Mouse (Mus musculus): ENCODE data around the gene Lrp1. TPM values are rescaled to one million over a fixed set of nuclear protein-coding genes. Genes with fewer than 3 reads are reported as not detected.
A peak's percentile ranks its signal among the peaks of the same experiment; 100 is the strongest.

The Lrp1 gene
- total RNA-seq, 2 experiments from 2014 or later: 9.7 to 11.9 TPM

- ATAC-seq (replicated peaks; ENCODE audit: low FRiP score, poor library complexity, severe bottlenecking): peak; percentile 91
Measured at GRCm38 (mm10) chr10:127570384-127570783, 50.6 kb downstream of the Lrp1 start.

DNA sequence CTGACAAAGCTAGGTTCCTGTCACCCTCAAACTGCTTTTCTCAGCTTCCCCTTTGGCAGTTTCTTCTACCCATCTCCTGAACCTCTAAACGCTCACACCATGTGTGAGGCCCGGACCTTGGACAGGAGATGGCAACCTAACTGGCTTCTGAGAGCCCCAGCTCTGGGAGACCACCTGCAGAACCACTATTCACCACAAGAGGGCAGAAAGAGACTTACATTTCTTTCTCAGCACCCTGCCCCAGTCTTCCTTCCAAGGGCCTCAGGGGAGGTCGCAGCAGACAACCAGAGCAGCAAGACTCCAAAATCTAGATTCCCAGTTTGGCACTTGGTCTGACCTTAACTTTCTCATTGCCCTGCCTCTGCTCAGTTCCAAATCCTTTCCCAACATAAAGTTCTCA lies 51.5 kb downstream of the Lrp1 start:
- peak; percentile 66 for ATAC-seq (replicated peaks; ENCODE audit: low FRiP score, poor library complexity, severe bottlenecking)

DNA sequence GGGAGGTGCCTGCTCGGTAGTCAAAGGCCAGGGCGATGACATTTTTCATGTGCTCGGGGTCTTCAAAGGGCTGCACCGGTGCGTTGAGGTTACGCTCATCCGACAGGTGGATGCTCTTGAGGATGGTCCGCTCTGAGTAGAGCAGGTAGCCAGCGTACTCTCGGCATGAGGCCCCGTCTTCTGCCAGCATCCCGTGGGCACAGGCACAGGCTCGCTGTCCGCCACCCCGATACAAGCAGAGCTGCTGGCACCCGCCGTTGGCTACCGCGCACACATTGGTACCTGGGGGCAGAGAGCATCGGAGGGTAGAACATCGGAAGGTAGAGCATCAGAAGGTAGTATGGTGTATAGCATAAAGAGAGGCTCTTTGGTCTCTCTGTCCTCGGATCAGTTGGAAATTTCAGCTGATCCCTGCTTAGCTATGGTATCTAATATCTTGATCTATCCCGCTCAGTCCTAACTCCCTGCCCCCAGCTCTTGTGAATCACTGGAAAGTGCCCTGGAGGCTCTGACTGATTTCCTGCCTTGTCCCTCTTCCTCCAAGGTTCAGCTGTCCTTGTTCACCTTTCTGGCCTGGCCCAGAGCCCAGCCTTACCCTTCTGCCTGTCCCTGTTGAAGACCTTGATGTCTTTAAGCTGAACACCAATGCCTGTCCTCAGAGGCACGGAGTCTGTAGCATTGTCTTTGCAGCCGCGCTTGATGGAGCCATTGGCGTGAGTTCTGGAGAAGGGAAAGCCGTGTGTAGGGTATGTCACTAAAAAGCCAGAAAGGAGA lies 54.2 kb downstream of the Lrp1 start:
- no peak for ATAC-seq (replicated peaks; ENCODE audit: low FRiP score, poor library complexity, severe bottlenecking)

DNA sequence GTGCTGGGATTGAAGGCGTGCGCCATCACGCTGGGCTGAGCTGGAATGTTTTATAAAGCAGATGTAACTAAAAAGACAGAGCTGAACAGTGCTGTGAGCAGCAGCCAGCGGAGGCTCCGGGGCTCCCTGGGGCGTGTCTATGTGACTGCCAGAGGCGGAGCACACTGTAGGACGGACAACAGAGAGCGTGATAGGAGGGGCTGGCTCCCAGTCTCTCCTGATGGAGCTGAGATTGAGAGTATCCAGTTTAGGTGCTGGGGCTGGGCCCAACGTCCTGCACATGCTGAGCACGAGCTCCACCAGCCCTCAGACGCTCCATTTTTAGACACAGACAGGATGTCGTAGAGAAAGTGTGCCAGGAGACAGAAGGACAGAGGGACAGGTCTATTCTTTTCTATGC lies 56.6 kb downstream of the Lrp1 start:
- ATAC-seq (replicated peaks; ENCODE audit: low FRiP score, poor library complexity, severe bottlenecking): no peak

DNA sequence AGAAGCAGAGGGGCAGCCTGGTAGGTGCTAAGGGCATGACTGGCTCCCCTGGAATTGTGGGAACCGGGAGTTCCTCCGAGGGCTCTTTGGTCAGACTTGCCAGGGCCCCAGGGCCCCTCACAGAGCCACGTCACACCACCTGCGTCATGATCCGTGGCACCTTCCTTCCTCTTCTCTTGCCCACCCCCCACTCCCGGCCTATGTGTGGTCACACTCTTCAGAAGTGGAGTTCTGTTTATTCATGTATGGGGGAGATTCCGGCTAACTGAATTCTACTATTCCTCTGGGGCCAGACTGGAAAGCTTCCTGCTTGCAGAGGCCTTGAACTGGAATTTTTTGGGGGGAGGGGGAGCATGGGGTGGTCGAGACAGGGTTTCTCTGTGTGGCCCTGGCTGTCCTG lies 57.1 kb downstream of the Lrp1 start:
- no peak for ATAC-seq (replicated peaks; ENCODE audit: low FRiP score, poor library complexity, severe bottlenecking)

- no peak for ATAC-seq (replicated peaks; ENCODE audit: low FRiP score, poor library complexity, severe bottlenecking)
Measured at GRCm38 (mm10) chr10:127561145-127561544, 59.8 kb downstream of the Lrp1 start.

DNA sequence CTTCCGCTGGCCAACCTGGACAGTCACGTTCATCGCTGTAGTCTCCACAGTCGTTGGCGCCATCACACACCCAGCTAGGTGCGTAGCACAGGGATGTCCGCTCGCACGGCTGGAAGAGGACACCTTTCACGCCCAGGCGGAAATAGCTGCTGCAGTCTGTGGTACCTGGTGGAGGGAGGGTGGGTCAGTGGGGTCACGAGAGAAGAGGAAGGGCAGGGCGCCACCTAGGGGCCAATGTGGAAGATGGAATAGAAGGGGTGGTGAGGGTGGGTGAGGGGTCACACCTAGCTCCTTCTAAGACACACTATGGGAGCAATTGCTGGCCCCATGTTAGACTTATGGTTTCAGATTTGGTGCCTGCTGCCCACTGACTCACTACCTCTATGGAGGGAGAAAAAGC lies 63.6 kb downstream of the Lrp1 start:
- ATAC-seq (replicated peaks; ENCODE audit: low FRiP score, poor library complexity, severe bottlenecking): no peak

DNA sequence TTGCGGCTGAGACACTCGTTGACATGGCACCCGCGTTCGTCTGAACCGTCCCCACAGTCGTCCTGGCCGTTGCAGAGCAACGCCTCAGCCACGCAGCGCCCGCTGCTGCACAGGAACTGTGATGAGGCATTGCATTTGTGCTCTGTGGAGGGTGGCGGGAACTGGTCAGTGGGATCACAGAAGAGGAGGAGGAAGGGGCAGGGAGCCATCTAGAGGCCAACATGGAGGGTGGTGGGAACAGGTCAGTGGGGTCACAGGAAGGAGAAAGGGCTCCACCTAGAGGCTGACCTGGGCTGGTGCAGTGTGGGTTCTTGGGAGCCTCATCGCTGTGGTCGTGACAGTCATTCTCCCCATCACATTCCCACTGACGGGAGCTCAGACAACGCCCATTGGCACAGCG lies 65.2 kb downstream of the Lrp1 start:
- peak; percentile 53 for ATAC-seq (replicated peaks; ENCODE audit: low FRiP score, poor library complexity, severe bottlenecking)

DNA sequence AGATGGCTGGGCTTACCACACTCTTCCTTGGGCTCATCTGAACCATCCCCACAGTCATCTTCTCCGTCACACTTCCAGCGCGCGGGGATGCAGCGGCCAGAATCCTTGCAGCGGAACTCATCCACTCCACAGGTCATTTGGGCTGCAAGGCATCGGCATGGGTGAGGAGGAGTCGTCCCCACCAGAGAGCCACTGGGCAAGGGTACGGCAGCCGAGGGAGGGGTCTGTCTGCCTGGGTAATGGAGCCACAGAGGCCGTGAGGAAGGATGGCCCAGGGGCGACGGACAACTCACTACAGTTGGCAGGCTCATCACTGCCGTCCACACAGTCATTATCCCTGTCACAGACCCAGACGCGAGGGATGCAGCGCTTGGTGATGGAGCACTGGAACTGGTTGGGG lies 71.1 kb downstream of the Lrp1 start:
- ATAC-seq (replicated peaks; ENCODE audit: low FRiP score, poor library complexity, severe bottlenecking): no peak

DNA sequence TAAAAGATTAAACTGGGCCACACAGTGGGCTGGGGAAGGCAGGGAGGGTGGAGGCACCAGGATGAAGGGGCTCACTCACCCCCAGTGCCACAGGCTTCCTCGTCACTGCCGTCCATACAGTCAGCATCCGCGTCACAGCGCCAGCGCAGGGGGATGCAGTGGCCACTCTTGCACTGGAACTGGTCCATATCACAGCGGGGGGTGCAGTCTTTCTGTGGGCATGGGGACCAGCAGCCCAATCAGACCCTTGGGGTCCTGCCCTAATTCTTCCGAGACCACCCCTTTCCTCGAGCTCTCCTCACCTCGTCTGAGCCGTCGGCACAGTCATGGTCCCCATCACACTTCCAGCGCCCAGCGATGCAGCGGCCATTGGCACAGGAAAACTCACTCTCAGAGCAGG lies 72.7 kb downstream of the Lrp1 start:
- no peak for ATAC-seq (replicated peaks; ENCODE audit: low FRiP score, poor library complexity, severe bottlenecking)

GRCm38 (mm10) chr10:127546505-127546904 lies 74.4 kb downstream of the Lrp1 start:
- ATAC-seq (replicated peaks; ENCODE audit: low FRiP score, poor library complexity, severe bottlenecking): no peak

GRCm38 (mm10) chr10:127544375-127544774 lies 76.6 kb downstream of the Lrp1 start:
- no peak for ATAC-seq (replicated peaks; ENCODE audit: low FRiP score, poor library complexity, severe bottlenecking)

DNA sequence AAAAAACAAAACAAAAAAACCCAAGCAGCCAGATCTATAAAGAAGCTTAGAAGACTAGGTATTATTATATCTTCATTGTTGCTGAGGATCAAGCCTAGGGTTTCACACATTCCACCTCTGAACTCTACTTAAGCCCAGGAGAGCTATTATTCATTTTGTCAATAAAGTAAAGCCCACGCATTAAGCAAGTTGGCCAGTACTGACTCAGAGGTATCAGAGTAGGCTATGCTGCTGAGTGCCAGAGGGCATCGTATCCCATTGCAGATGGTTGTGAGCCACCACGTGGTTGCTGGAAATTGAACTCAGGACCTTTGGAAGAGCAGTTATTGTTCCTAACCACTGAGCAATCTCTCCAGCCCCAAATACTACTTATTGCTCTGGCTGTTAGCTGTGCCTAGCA lies 77.0 kb downstream of the Lrp1 start:
- ATAC-seq (replicated peaks; ENCODE audit: low FRiP score, poor library complexity, severe bottlenecking): no peak

- no peak for ATAC-seq (replicated peaks; ENCODE audit: low FRiP score, poor library complexity, severe bottlenecking)
Measured at GRCm38 (mm10) chr10:127542720-127543119, 78.2 kb downstream of the Lrp1 start.

DNA sequence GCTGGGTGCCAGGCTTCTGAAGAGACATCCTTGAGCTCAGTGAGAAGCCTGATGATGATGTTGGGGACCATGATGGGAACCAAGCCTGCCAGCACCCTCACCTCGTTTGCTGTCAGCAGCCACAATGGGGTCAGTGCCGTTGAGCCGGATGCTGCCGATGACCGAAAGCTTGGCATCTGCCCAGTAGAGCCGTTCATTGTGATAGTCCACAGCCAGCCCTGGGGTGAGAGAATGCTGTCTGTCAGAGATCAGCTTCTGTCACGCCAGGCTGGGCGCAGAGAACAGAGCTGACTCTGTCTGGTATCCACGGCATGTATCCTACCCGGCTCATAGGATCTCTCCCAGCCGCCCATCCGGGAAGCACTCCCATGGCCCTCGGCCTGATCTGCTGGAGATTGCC lies 78.9 kb downstream of the Lrp1 start:
- ATAC-seq (replicated peaks; ENCODE audit: low FRiP score, poor library complexity, severe bottlenecking): no peak

DNA sequence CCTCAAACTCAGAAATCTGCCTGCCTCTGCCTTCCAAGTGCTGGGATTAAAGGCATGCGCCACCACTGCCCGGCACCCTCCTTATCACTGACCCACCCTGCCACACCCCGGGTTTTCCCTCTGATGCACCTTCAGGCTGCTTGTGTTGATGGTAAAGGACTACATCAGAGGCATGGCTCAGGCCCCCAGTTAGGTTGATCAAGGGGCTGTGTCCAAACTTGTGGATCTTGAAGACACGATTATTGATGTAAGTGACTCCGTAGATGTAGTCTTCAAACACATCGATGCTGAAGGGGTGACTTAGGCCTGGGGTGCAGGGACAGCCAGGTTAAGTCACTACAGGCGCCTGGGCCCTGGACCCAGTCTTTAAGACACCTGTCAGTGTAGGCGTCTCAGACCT lies 79.4 kb downstream of the Lrp1 start:
- no peak for ATAC-seq (replicated peaks; ENCODE audit: low FRiP score, poor library complexity, severe bottlenecking)

DNA sequence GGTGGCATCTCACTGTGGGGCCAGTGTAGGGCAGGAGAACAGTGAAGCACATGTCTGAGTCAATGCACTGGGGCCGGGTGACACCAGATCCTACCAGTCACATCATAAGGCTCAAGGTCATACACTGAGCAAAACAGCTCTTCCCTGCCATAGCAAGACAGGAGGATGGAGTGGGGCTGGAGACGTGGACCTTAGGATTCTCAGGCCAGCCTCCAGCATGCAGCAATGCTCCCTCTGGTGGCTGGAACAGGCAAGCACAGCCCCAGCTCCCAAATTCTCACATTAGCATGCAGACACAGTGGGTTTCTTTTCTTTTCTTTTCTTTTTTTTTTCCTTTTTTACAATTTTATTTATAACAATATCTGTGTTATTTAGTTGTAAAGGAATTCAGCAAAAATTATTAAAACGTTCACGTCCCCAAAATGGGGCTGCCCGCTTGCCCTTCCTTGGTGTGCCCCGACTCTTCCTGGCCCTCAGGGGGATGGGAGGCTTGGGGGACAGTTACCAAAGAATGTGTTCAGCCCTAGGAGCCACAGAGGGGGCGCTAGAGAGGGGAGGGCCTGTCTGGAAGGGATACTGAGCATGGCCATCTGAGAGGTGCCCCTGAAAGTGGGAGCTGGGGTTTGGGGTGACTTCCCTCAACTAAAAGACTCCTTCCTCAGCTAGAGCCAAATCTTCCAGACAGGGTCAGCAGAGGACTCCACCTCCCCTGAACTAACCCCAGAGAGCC lies 82.9 kb downstream of the Lrp1 start:
- ATAC-seq (replicated peaks; ENCODE audit: low FRiP score, poor library complexity, severe bottlenecking): peak; percentile 79

GRCm38 (mm10) chr10:127536586-127537314 lies 84.2 kb downstream of the Lrp1 start:
- ATAC-seq (replicated peaks; ENCODE audit: low FRiP score, poor library complexity, severe bottlenecking): no peak

DNA sequence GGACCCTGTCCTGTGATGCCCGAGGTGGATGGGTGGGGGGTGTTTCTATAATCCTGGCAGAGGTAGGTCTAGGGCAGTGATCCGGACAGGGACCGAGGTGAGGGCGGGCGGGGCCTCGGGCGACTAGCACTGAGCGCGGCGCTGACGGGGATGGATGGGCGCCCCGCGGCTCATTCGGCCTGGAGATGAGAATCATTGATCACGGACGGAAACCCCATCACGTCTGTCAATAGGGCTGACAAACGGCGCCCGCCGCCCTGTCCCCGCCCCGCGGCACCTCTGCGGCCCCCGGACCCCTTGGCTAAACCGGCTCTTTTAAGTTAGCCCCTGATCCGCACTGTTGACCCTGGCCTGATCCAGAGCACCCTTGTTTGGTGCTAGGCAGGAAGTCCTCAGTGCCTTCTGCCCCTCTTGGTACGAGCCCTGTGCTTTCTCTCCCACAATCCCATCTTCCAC lies 86.0 kb downstream of the Lrp1 start:
- no peak for ATAC-seq (replicated peaks; ENCODE audit: low FRiP score, poor library complexity, severe bottlenecking)

GRCm38 (mm10) chr10:127534036-127534928 lies 86.7 kb downstream of the Lrp1 start, which contains the start of gene Nxph4:
TSS of gene Nxph4 (minus strand) at chr10:127534559.
- ATAC-seq (replicated peaks; ENCODE audit: low FRiP score, poor library complexity, severe bottlenecking): no peak

Data from erythroblast, adult 5-6 weeks (primary cell).